Mouse (Mus musculus): ENCODE data around the gene Pdgfd. TPM values are rescaled to one million over a fixed set of nuclear protein-coding genes. Genes with fewer than 3 reads are reported as not detected.

The Pdgfd gene
- total RNA-seq, 1 experiment from 2014 or later = not detected

- ATAC-seq (ENCODE audit: extremely low read depth, insufficient number of reproducible peaks, low FRiP score, poor library complexity, severe bottlenecking) = no peak
Observed at GRCm38 (mm10) chr9:6302050-6302449, 133.7 kb downstream of the Pdgfd start.

GRCm38 (mm10) chr9:6304590-6304989, 136.2 kb downstream of the Pdgfd start:
- no peak for ATAC-seq (ENCODE audit: extremely low read depth, insufficient number of reproducible peaks, low FRiP score, poor library complexity, severe bottlenecking)

GRCm38 (mm10) chr9:6305847-6306246, 137.5 kb downstream of the Pdgfd start:
- ATAC-seq (ENCODE audit: extremely low read depth, insufficient number of reproducible peaks, low FRiP score, poor library complexity, severe bottlenecking) = no peak

- no peak for ATAC-seq (ENCODE audit: extremely low read depth, insufficient number of reproducible peaks, low FRiP score, poor library complexity, severe bottlenecking)
Observed at GRCm38 (mm10) chr9:6317114-6317513, 148.7 kb downstream of the Pdgfd start.

GRCm38 (mm10) chr9:6325408-6325807, 157.0 kb downstream of the Pdgfd start:
- no peak for ATAC-seq (ENCODE audit: extremely low read depth, insufficient number of reproducible peaks, low FRiP score, poor library complexity, severe bottlenecking)

- no peak for ATAC-seq (ENCODE audit: extremely low read depth, insufficient number of reproducible peaks, low FRiP score, poor library complexity, severe bottlenecking)
Observed at GRCm38 (mm10) chr9:6333499-6333898, 165.1 kb downstream of the Pdgfd start.

- ATAC-seq (ENCODE audit: extremely low read depth, insufficient number of reproducible peaks, low FRiP score, poor library complexity, severe bottlenecking) = no peak
Observed at GRCm38 (mm10) chr9:6336236-6336635, 167.9 kb downstream of the Pdgfd start.

- no peak for ATAC-seq (ENCODE audit: extremely low read depth, insufficient number of reproducible peaks, low FRiP score, poor library complexity, severe bottlenecking)
Observed at GRCm38 (mm10) chr9:6337891-6338290, 169.5 kb downstream of the Pdgfd start.

GRCm38 (mm10) chr9:6338344-6338743, 170.0 kb downstream of the Pdgfd start:
- no peak for ATAC-seq (ENCODE audit: extremely low read depth, insufficient number of reproducible peaks, low FRiP score, poor library complexity, severe bottlenecking)

GRCm38 (mm10) chr9:6339394-6339793, 171.0 kb downstream of the Pdgfd start:
- no peak for ATAC-seq (ENCODE audit: extremely low read depth, insufficient number of reproducible peaks, low FRiP score, poor library complexity, severe bottlenecking)

GRCm38 (mm10) chr9:6340750-6341149, 172.4 kb downstream of the Pdgfd start:
- ATAC-seq (ENCODE audit: extremely low read depth, insufficient number of reproducible peaks, low FRiP score, poor library complexity, severe bottlenecking) = no peak

GRCm38 (mm10) chr9:6342854-6343253, 174.5 kb downstream of the Pdgfd start:
- no peak for ATAC-seq (ENCODE audit: extremely low read depth, insufficient number of reproducible peaks, low FRiP score, poor library complexity, severe bottlenecking)

GRCm38 (mm10) chr9:6344514-6344913, 176.1 kb downstream of the Pdgfd start:
- ATAC-seq (ENCODE audit: extremely low read depth, insufficient number of reproducible peaks, low FRiP score, poor library complexity, severe bottlenecking) = no peak

- ATAC-seq (ENCODE audit: extremely low read depth, insufficient number of reproducible peaks, low FRiP score, poor library complexity, severe bottlenecking) = no peak
Observed at GRCm38 (mm10) chr9:6344924-6345323, 176.5 kb downstream of the Pdgfd start.

GRCm38 (mm10) chr9:6345366-6345765, 177.0 kb downstream of the Pdgfd start:
- no peak for ATAC-seq (ENCODE audit: extremely low read depth, insufficient number of reproducible peaks, low FRiP score, poor library complexity, severe bottlenecking)

- no peak for ATAC-seq (ENCODE audit: extremely low read depth, insufficient number of reproducible peaks, low FRiP score, poor library complexity, severe bottlenecking)
Observed at GRCm38 (mm10) chr9:6353257-6353960, 185.0 kb downstream of the Pdgfd start.

GRCm38 (mm10) chr9:6360795-6361194, 192.4 kb downstream of the Pdgfd start:
- no peak for ATAC-seq (ENCODE audit: extremely low read depth, insufficient number of reproducible peaks, low FRiP score, poor library complexity, severe bottlenecking)

- ATAC-seq (ENCODE audit: extremely low read depth, insufficient number of reproducible peaks, low FRiP score, poor library complexity, severe bottlenecking) = no peak
Observed at GRCm38 (mm10) chr9:6366550-6366949, 198.2 kb downstream of the Pdgfd start.

- no peak for ATAC-seq (ENCODE audit: extremely low read depth, insufficient number of reproducible peaks, low FRiP score, poor library complexity, severe bottlenecking)
Observed at GRCm38 (mm10) chr9:6401764-6402163, 233.4 kb downstream of the Pdgfd start.

GRCm38 (mm10) chr9:6406535-6406934, 238.2 kb downstream of the Pdgfd start:
- no peak for ATAC-seq (ENCODE audit: extremely low read depth, insufficient number of reproducible peaks, low FRiP score, poor library complexity, severe bottlenecking)

- no peak for ATAC-seq (ENCODE audit: extremely low read depth, insufficient number of reproducible peaks, low FRiP score, poor library complexity, severe bottlenecking)
Observed at GRCm38 (mm10) chr9:6407972-6408371, 239.6 kb downstream of the Pdgfd start.
